Mouse (Mus musculus): ENCODE results near the gene Ptpn3. TPM values are rescaled to one million over a fixed set of nuclear protein-coding genes. Genes with fewer than 3 reads are reported as not detected.
"Not testable (repeated sequence)": the region's sequence is repeated elsewhere in the genome, so short reads cannot be mapped to it uniquely, and the experiment has no call there.

Gene Ptpn3
- polyA plus RNA-seq, 1 experiment from 2014 or later, result 1.8 TPM

DNA sequence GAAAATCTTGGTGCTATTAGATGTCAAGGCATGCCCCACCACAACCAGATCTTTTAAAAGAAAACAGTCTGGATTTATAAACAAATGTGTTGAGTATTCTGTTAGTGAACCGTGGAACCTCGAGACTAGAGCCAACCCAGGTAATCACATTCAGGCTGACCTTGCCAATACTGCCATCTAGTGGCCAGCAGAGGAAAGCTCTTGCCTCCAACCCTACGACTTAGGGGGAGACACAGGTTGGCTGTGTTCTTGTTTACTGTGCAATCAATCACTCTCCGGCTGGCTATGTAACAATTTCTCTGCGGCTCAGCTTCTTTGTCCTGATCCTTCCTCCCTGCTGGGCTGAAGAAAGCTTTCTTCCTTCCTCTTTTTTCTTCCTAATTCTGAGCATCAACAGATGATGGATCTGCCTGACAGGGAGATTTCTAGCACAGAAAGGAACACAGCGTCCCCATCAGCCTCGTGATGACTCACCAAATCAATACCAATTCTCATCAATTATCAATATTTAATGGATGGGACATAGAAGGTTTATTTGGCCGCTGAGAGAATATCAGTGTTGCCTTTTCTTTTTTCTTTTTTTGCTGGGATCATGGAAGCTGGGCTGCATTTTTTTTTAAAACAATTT is 26.4 kb downstream of the Ptpn3 start:
- no peaks in the 10 kb centered on the region for H3K36me3 ChIP-seq
- H3K27me3 ChIP-seq (replicated peaks), result no peaks in the 10 kb centered on the region; the same call in 1 of the 2 replicates
- no peak overlapping the region for H3K9ac ChIP-seq
- no peaks in the 10 kb centered on the region for H3K9me3 ChIP-seq
- H3K4me3 ChIP-seq, result no peak overlapping the region
- H3K4me1 ChIP-seq, result peaks cover 17% of the 10 kb centered on the region
- 13% methylated on average over 8 of the region's 8 CpGs for WGBS
- no peak for ATAC-seq (ENCODE audit: extremely low read depth, insufficient number of reproducible peaks, low FRiP score, low TSS enrichment)
- H3K27ac ChIP-seq (replicated peaks), result no peak overlapping the region
- no peak overlapping the region for H3K4me2 ChIP-seq

DNA sequence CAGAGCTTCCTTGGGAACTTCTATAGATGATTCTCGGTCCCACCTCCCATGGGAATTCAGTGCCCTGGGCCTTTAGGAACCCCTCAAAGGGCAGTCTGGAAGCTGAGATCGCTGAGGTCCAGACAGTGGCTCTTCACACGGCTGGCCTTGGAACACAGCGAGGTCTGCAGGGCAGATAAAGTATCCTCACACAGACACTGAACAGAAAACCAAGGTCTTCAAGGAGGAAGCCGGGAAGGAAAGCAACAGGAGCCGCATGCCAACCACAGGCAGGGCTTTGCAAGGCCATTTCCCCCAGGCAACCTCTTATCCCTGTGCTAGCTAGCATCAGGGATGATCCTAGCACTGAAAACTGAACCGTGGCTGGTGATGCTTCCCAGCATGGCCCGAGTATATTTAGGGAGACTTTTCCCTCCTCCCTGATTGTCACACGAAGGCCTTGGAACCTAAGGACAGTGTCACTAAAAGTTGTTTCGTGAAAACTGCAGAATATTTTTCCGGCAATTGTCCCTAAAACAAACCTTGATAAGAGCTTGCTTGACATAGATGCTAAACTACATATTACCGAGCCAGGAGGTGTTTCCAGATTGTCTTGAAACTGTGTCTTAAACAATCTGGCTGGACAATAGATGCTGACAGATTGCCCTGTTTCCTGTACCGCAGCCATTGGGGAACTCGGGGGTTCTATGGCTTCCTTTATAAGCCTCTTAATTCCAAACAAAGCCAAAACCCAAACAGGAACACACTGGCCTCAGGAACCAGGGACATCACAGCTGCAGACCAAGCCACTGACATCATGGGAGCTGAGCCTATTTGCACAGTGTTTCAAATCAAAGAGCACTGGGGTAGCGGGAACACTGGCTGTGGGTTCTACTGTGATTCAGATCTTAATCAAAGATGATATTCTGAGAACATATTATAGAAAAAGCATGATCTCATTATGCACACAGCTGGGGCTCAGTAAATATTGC is 27.8 kb downstream of the Ptpn3 start:
- H3K4me2 ChIP-seq, result no peak overlapping the region
- WGBS, result 49% methylated on average over 15 of the region's 15 CpGs
- H3K27me3 ChIP-seq (replicated peaks), result no peaks in the 10 kb centered on the region; the same call in 1 of the 2 replicates
- H3K36me3 ChIP-seq, result no peaks in the 10 kb centered on the region
- no peaks in the 10 kb centered on the region for H3K9me3 ChIP-seq
- H3K27ac ChIP-seq (replicated peaks), result no peak overlapping the region
- no peak for ATAC-seq (ENCODE audit: extremely low read depth, insufficient number of reproducible peaks, low FRiP score, low TSS enrichment)
- H3K4me1 ChIP-seq, result peaks cover 10% of the 10 kb centered on the region
- H3K9ac ChIP-seq, result no peak overlapping the region
- no peak overlapping the region for H3K4me3 ChIP-seq

DNA sequence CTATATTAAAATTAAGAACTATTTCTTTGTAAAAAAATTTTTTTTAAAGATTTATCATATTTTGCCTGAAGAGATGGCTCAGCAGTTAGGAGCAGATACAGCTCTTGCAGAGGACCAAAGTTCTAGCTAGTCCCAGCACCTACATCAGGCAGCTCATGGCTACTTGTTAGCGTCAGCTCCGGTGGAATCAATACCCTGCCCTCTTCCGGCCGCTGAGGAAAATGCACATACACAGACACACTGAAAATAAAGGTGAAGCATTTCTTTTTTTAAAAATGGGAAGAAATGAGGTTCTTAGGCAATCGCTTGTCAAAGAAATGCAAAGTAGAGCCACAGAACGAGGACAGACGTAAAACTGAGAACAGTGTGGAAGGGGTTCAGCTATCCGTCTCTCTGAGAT is 30.6 kb downstream of the Ptpn3 start:
- no peak overlapping the region for H3K27ac ChIP-seq (replicated peaks)
- no peaks in the 10 kb centered on the region for H3K36me3 ChIP-seq
- WGBS, result 74% methylated on average over 8 of the region's 8 CpGs
- no peak for ATAC-seq (ENCODE audit: extremely low read depth, insufficient number of reproducible peaks, low FRiP score, low TSS enrichment)
- H3K27me3 ChIP-seq (replicated peaks), result no peaks in the 10 kb centered on the region
- no peak overlapping the region for H3K9ac ChIP-seq
- no peak overlapping the region for H3K4me2 ChIP-seq
- H3K4me1 ChIP-seq, result peaks cover 23% of the 10 kb centered on the region
- H3K4me3 ChIP-seq, result no peak overlapping the region
- H3K9me3 ChIP-seq, result no peaks in the 10 kb centered on the region

DNA sequence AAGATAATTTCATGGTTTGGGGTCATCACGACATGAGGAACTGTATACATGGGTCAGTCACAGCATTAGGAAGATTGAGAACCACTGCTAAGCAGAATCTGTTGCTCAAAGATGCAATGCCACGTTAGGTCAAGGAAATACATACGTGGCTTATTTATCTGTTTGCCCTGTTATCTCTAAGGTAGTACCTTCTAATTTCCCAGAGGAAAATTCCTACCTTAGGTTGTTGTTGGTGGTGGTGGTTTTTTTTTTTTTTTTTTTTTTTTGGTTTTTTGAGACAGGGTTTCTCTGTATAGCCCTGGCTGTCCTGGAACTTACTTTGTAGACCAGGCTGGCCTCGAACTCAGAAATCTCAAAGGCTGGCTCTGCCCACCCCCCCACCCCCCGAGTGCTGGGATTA is 31.1 kb downstream of the Ptpn3 start:
- 83% methylated on average over 5 of the region's 5 CpGs for WGBS
- H3K9ac ChIP-seq; H3K27me3 ChIP-seq (replicated peaks); ATAC-seq (ENCODE audit: extremely low read depth, insufficient number of reproducible peaks, low FRiP score, low TSS enrichment); H3K9me3 ChIP-seq; H3K4me3 ChIP-seq; H3K27ac ChIP-seq (replicated peaks); H3K4me2 ChIP-seq; H3K36me3 ChIP-seq: not testable (repeated sequence)
- H3K4me1 ChIP-seq, result peaks cover 28% of the 10 kb centered on the region

DNA sequence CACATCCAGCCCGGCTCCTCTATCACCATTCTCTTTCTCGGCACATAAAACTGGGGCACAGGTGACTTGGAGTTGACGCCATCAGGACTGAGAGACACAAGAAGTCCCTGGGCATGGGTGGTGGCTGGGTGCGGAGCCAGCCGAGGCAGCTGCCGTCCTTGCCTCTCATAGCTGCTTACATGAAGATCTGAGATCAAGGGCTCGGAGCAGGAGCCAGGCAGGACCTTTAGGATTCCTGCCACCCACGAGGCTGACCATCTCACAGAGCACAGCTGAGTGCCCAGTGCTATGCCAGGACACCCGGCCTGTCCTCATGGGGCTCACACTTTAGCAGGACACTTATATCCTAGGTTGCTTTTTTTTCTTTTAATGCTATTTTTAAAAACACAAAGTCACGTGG is 32.3 kb downstream of the Ptpn3 start:
- Histone ChIP-seq H3K4me3 (no peak overlapping the region), H3K9me3 (no peaks in the 10 kb centered on the region), H3K27me3 (replicated peaks) (no peaks in the 10 kb centered on the region), H3K4me2 (no peak overlapping the region), H3K4me1 (peaks cover 37% of the 10 kb centered on the region), H3K9ac (no peak overlapping the region), H3K36me3 (no peaks in the 10 kb centered on the region), H3K27ac (replicated peaks) (no peak overlapping the region)
- WGBS, result 77% methylated on average over 10 of the region's 10 CpGs
- no peak for ATAC-seq (ENCODE audit: extremely low read depth, insufficient number of reproducible peaks, low FRiP score, low TSS enrichment)

DNA sequence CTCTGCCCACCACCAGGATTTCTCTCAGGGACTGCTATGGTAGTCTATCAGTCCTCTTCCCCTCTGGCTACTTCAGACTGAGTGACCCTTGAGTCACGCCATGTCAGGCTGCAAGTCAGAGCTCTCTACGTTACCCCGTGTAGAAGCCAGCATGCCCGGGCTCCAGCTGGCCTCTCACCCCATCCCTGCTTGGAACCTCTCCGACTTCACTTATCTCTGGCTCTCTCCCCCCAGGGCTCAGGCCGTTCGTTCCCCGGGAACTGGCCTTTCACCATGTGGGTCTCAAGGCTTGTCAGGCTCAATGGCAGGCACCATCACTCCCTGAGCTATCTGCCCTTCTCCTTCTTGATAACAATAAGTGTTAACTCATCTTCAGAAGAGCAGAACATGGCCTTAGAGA is 33.3 kb downstream of the Ptpn3 start:
- Histone ChIP-seq H3K27ac (replicated peaks) (no peak overlapping the region), H3K4me2 (no peak overlapping the region), H3K36me3 (no peaks in the 10 kb centered on the region), H3K9me3 (no peaks in the 10 kb centered on the region), H3K4me1 (peaks cover 34% of the 10 kb centered on the region), H3K4me3 (no peak overlapping the region), H3K27me3 (replicated peaks) (peaks cover 4% of the 10 kb centered on the region; the same call in 1 of the 2 replicates), H3K9ac (no peak overlapping the region)
- ATAC-seq (ENCODE audit: extremely low read depth, insufficient number of reproducible peaks, low FRiP score, low TSS enrichment), result no peak
- 37% methylated on average over 8 of the region's 8 CpGs for WGBS

DNA sequence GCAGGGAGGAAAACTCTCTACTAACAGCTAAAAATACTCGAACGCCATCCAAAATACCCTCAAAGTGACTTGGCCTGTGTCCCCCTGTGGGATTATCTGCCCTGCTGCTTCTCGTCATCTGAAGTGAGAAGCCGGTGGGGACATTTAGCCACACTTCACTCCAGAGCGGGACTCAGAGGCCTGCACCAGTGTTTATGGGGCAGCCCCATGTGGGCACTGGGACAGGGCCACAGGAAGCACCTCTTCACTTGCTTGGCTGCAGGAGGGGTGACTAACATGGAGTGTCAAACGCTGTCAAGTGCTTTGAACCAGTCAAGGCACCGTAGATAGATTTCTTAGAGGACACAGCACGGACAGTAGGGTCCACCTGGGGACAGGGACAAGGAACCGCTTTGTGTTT is 35.2 kb downstream of the Ptpn3 start:
- 40% methylated on average over 9 of the region's 9 CpGs for WGBS
- peaks cover 4% of the 10 kb centered on the region; the same call in 1 of the 2 replicates for H3K27me3 ChIP-seq (replicated peaks)
- peaks cover 47% of the 10 kb centered on the region for H3K4me1 ChIP-seq
- no peaks in the 10 kb centered on the region for H3K36me3 ChIP-seq
- H3K4me3 ChIP-seq, result no peak overlapping the region
- H3K27ac ChIP-seq (replicated peaks), result peak overlapping the region; percentile 65
- no peak for ATAC-seq (ENCODE audit: extremely low read depth, insufficient number of reproducible peaks, low FRiP score, low TSS enrichment)
- H3K9me3 ChIP-seq, result no peaks in the 10 kb centered on the region
- H3K4me2 ChIP-seq, result no peak overlapping the region
- H3K9ac ChIP-seq, result no peak overlapping the region

DNA sequence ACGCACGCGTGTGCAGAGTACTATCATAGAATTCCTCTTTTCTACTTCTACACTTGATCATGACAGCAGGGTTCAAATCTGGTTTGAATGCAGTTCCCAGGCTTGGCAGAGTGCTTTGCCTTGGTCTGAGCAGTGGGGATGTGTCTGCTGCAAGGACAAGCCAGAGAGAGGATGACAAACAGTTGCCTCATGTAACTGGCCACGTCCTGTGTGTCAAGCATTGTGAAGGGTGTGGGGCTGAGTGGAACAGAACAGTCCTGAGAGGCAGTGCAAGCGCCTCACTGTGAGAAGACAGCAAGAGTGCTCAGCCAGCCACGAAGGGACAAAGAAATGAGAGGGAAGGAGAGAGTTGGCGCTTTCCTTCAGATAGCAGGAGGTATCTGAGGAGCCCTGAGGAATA is 37.9 kb downstream of the Ptpn3 start:
- peaks cover 4% of the 10 kb centered on the region; the same call in 1 of the 2 replicates for H3K27me3 ChIP-seq (replicated peaks)
- WGBS, result 82% methylated on average over 7 of the region's 7 CpGs
- no peak overlapping the region for H3K27ac ChIP-seq (replicated peaks)
- no peak overlapping the region for H3K4me3 ChIP-seq
- no peaks in the 10 kb centered on the region for H3K36me3 ChIP-seq
- no peak overlapping the region for H3K4me2 ChIP-seq
- ATAC-seq (ENCODE audit: extremely low read depth, insufficient number of reproducible peaks, low FRiP score, low TSS enrichment), result no peak
- H3K9me3 ChIP-seq, result no peaks in the 10 kb centered on the region
- no peak overlapping the region for H3K9ac ChIP-seq
- H3K4me1 ChIP-seq, result peaks cover 47% of the 10 kb centered on the region

DNA sequence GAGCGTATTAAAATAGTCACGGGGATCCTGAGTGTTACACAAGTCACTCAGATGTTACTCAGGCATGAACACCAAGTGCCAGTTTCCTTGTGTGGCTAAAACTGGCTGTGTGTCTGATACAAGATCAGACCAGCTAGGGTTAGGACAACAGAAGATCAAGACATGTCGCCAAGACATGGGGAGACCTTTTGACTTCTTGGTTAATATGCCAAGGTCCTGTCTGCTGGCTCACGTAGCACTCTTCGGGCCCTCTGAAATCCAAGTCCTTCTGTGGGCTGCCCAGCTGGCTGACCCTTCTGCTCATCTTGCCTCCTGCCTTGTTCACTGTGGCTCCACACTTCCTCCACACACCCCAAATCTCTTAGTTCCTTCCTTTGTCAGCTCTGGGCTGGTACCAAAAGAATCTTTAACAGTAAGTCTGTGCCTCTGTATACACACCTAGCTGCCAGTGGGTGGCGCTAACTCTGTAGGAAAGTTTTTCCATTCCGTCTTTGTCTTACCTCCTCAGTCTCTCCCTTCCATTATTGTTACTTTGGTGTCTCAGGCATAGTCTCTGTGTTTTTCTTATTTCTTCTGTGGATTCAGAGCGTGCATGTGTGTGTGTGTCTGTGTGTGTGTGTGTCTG is 38.5 kb downstream of the Ptpn3 start:
- ATAC-seq (ENCODE audit: extremely low read depth, insufficient number of reproducible peaks, low FRiP score, low TSS enrichment), result no peak

DNA sequence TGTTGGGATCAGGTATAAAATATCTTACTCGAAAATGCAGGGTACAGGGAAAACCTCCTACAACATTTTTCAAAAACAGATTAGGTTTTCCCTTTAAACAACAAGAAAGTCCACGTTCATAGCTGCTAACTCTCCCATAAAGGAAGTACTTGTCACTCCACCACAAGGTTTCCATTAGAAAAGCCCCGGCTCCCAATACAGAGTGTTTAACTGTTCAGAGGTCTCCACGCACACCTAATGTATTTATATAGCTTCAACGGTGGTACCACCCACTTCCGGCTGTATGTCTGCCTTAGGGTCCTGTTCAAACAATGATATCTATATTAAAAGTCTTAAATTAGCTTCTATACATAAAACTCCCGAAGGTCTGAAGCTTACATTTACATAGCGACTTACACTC is 39.2 kb downstream of the Ptpn3 start:
- WGBS, result 56% methylated on average over 8 of the region's 8 CpGs
- Histone ChIP-seq H3K4me3 (no peak overlapping the region), H3K4me2 (no peak overlapping the region), H3K9ac (no peak overlapping the region), H3K27ac (replicated peaks) (no peak overlapping the region), H3K4me1 (peaks cover 45% of the 10 kb centered on the region), H3K36me3 (no peaks in the 10 kb centered on the region), H3K27me3 (replicated peaks) (peaks cover 4% of the 10 kb centered on the region; the same call in 1 of the 2 replicates), H3K9me3 (no peaks in the 10 kb centered on the region)
- ATAC-seq (ENCODE audit: extremely low read depth, insufficient number of reproducible peaks, low FRiP score, low TSS enrichment), result no peak

More for the DNA sequence above, 38.5 kb downstream of the Ptpn3 start:
- Histone ChIP-seq H3K27ac (replicated peaks) (no peak overlapping the region), H3K9ac (no peak overlapping the region), H3K4me1 (peaks cover 46% of the 10 kb centered on the region), H3K4me2 (no peak overlapping the region), H3K9me3 (no peaks in the 10 kb centered on the region), H3K4me3 (no peak overlapping the region), H3K27me3 (replicated peaks) (peaks cover 4% of the 10 kb centered on the region; the same call in 1 of the 2 replicates), H3K36me3 (no peaks in the 10 kb centered on the region)
- WGBS, result 68% methylated on average over 8 of the region's 8 CpGs

DNA sequence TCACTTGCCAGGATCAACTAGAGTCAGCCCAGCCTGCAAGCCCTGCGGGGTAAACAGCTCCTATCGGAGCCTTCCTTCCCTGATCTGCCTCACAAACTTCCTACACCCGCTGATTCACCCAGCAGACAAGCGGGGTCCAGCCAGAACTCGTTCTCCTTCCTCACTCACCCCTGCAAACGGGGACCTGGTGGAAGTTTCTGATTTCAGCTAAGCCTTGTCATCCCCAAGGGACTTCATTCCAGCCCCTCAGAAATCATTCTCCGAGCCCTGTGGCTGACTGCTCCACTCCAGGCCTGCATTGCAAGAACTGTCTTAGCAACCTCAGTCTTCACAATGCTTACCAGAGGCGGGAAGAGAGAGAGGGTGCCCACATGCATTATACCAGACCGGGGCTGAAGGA is 39.8 kb downstream of the Ptpn3 start:
- ATAC-seq (ENCODE audit: extremely low read depth, insufficient number of reproducible peaks, low FRiP score, low TSS enrichment), result no peak
- no peaks in the 10 kb centered on the region for H3K9me3 ChIP-seq
- H3K27me3 ChIP-seq (replicated peaks), result peaks cover 4% of the 10 kb centered on the region; the same call in 1 of the 2 replicates
- H3K4me2 ChIP-seq, result no peak overlapping the region
- no peaks in the 10 kb centered on the region for H3K36me3 ChIP-seq
- no peak overlapping the region for H3K27ac ChIP-seq (replicated peaks)
- WGBS, result 57% methylated on average over 9 of the region's 9 CpGs
- no peak overlapping the region for H3K4me3 ChIP-seq
- no peak overlapping the region for H3K9ac ChIP-seq
- H3K4me1 ChIP-seq, result peaks cover 44% of the 10 kb centered on the region

Data from heart, embryonic 13.5 days (tissue).